Comparison of ENCODE assay signal across 11 mouse cellular contexts in the genomic region with DNA sequence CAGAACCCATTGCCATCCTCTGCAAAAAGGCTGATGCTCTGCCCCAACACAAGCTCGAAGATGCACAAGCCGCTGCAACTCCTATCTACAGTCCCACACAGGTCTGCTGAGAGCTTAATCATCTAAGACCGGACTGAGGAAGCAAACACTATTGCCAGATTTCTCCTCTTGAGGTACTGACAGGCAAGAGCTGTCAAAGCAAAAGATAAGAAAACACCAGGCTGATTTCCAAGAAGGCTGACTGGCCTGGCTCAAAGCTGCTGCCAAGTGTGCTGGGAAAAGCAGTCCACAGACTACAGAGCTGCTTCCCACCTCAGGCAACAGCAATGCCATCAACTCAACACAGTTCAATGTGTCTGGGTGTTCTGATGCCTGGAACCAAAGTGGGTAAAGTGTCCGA. TPM values are rescaled to one million over a fixed set of nuclear protein-coding genes. Genes with fewer than 3 reads are reported as not detected.
DNase-seq lines count a peak whose midpoint lies in the region; ATAC-seq lines count a peak whose summit lies in the region.
"Had no signal": no experiment of that assay in that cellular context is flagged by ENCODE, and none has a peak within 500 bp of the region (broad histone marks: within the 10 kb centered on the region; RNA-seq: fewer than 3 reads in every experiment).

No protein-coding gene starts in this region.

- H3K9me3 ChIP-seq in forebrain, embryonic 14.5 days (replicated peaks; ENCODE audit: control insufficient read depth, low read length), result no peaks in the 10 kb centered on the region
- peaks cover 4% of the 10 kb centered on the region; the same call in 1 of the 2 replicates for H3K9me3 ChIP-seq in forebrain, embryonic 10.5 days
- H3K9me3 ChIP-seq in heart, embryonic 14.5 days (ENCODE audit: control insufficient read depth, low read length), result no peaks in the 10 kb centered on the region
- no peaks in the 10 kb centered on the region for H3K9me3 ChIP-seq in liver, embryonic 16.5 days (replicated peaks; ENCODE audit: control insufficient read depth, low read length)

- H3K9ac ChIP-seq in forebrain, embryonic 14.5 days (ENCODE audit: low read length), result no peak overlapping the region
- no peak overlapping the region for H3K9ac ChIP-seq in heart, embryonic 14.5 days (ENCODE audit: low read length)
- H3K9ac ChIP-seq in liver, embryonic 16.5 days (ENCODE audit: low read depth, low read length), result no peak overlapping the region

- no peak for ATAC-seq in forebrain, embryonic 14.5 days
- peak; percentile 88 for ATAC-seq in heart, embryonic 14.5 days (ENCODE audit: insufficient number of reproducible peaks, insufficient read depth, low FRiP score, low read depth)
- peak; percentile 35; the same call in 1 of the 2 replicates for ATAC-seq in liver, embryonic 16.5 days (ENCODE audit: low read depth)
- no peak for ATAC-seq in inflammation-experienced regulatory T-cells, adult 6 months

- H3K4me2 ChIP-seq in forebrain, embryonic 14.5 days (ENCODE audit: low read length), result no peak overlapping the region
- H3K4me2 ChIP-seq in heart, embryonic 14.5 days (ENCODE audit: low read length), result peak overlapping the region; percentile 35; the same call in 1 of the 2 replicates
- no peak overlapping the region for H3K4me2 ChIP-seq in liver, embryonic 16.5 days (ENCODE audit: low read depth, low read length)
- H3K4me2 ChIP-seq: midbrain, embryonic 11.5 days had no signal

- no peaks in the 10 kb centered on the region for H3K36me3 ChIP-seq in forebrain, embryonic 14.5 days (ENCODE audit: control insufficient read depth, insufficient read depth, low read length)
- no peaks in the 10 kb centered on the region for H3K36me3 ChIP-seq in forebrain, embryonic 10.5 days (replicated peaks)
- no peaks in the 10 kb centered on the region for H3K36me3 ChIP-seq in heart, embryonic 14.5 days (ENCODE audit: control insufficient read depth, insufficient read depth, low read length)
- no peaks in the 10 kb centered on the region for H3K36me3 ChIP-seq in liver, embryonic 16.5 days (ENCODE audit: control insufficient read depth, insufficient read depth)

- H3K27me3 ChIP-seq in forebrain, embryonic 14.5 days (replicated peaks; ENCODE audit: control insufficient read depth, insufficient read depth, low read length), result no peaks in the 10 kb centered on the region
- no peaks in the 10 kb centered on the region for H3K27me3 ChIP-seq in forebrain, embryonic 10.5 days (ENCODE audit: poor library complexity, severe bottlenecking)
- no peaks in the 10 kb centered on the region for H3K27me3 ChIP-seq in heart, embryonic 14.5 days (ENCODE audit: control insufficient read depth, insufficient read depth, low read length)
- no peaks in the 10 kb centered on the region for H3K27me3 ChIP-seq in liver, embryonic 16.5 days (ENCODE audit: control insufficient read depth, insufficient read depth, low read depth, low read length)

- H3K4me1 ChIP-seq in forebrain, embryonic 14.5 days (ENCODE audit: control insufficient read depth, insufficient read depth, low read length), result no peaks in the 10 kb centered on the region
- H3K4me1 ChIP-seq in forebrain, embryonic 10.5 days, result peaks cover 6% of the 10 kb centered on the region; the same call in 1 of the 2 replicates
- H3K4me1 ChIP-seq in heart, embryonic 14.5 days (ENCODE audit: control insufficient read depth in 2 of 2, insufficient read depth in 2 of 2, low read length in 2 of 2), result peaks cover 17 to 36% of the 10 kb centered on the region in 2 experiments
- H3K4me1 ChIP-seq in liver, embryonic 16.5 days (ENCODE audit: control insufficient read depth, low read depth, low read length), result peaks cover 3% of the 10 kb centered on the region

- H3K27ac ChIP-seq in forebrain, embryonic 14.5 days (ENCODE audit: low read depth, low read length), result no peak overlapping the region
- no peak overlapping the region for H3K27ac ChIP-seq in forebrain, embryonic 10.5 days
- H3K27ac ChIP-seq in heart, embryonic 14.5 days (replicated peaks in 1 of 2; ENCODE audit: control insufficient read depth in 1 of 2, insufficient read depth in 1 of 2, low read depth in 2 of 2, low read length in 2 of 2), result peak overlapping the region; percentile 46 to 80
- no peak overlapping the region for H3K27ac ChIP-seq in liver, embryonic 16.5 days (ENCODE audit: low read length)
- H3K27ac ChIP-seq: kidney, postnatal 0 days had no signal

- DNase-seq in forebrain, embryonic 14.5 days (ENCODE audit: low spot score), result peak; percentile 23
- DNase-seq in forebrain, embryonic 10.5 days (ENCODE audit: extremely low spot score, low spot score), result no peak
- DNase-seq in adipocyte (ENCODE audit: low spot score), result peak; percentile 72
- DNase-seq in layer of hippocampus, adult 8-10 months (ENCODE audit: low spot score in 2 of 2), result no peak
- DNase-seq in urinary bladder, adult 2 months (ENCODE audit: low spot score), result no peak

- H3K4me3 ChIP-seq in forebrain, embryonic 14.5 days (ENCODE audit: low read depth, low read length), result no peak overlapping the region
- H3K4me3 ChIP-seq in forebrain, embryonic 10.5 days, result no peak overlapping the region
- no peak overlapping the region for H3K4me3 ChIP-seq in heart, embryonic 14.5 days (ENCODE audit: control insufficient read depth in 1 of 2, insufficient read depth in 1 of 2, low read depth in 1 of 2, low read length in 2 of 2)
- no peak overlapping the region for H3K4me3 ChIP-seq in liver, embryonic 16.5 days (ENCODE audit: low read depth, low read length)
- H3K4me3 ChIP-seq: erythroblast, embryonic 14.5 days had no signal

- WGBS in forebrain, embryonic 14.5 days, result 86% methylated on average over 4 of the region's 4 CpGs
- WGBS in forebrain, embryonic 10.5 days, result 87% methylated on average over 4 of the region's 4 CpGs
- 4% methylated on average over 4 of the region's 4 CpGs for WGBS in heart, embryonic 14.5 days
- 23% methylated on average over 4 of the region's 4 CpGs for WGBS in liver, embryonic 16.5 days (ENCODE audit: insufficient replicate concordance)

RNA-seq across cellular contexts. Expression of gene Sgms1, which starts 17.1 kb away (rescaled TPM):
- polyA plus RNA-seq in forebrain, embryonic 14.5 days (2014; fragmentation: Nextera tagmentation; extraction: Ambion mirVana), result 5.9 and 10.1 TPM in 2 replicates
- 14.1 and 15.1 TPM in 2 replicates for polyA plus RNA-seq in forebrain, embryonic 10.5 days (2016; fragmentation: Nextera tagmentation; extraction: Ambion mirVana)
- polyA plus RNA-seq in heart, embryonic 14.5 days (2014; fragmentation: Nextera tagmentation; extraction: Ambion mirVana), result 41.3 and 43.9 TPM in 2 replicates
- polyA plus RNA-seq in liver, embryonic 16.5 days (2015; fragmentation: Nextera tagmentation; extraction: Ambion mirVana), result 28.8 and 30.7 TPM in 2 replicates
- total RNA-seq in layer of hippocampus, adult 8-10 months (2022), result 10 to 100 TPM; 46.6 to 58.3 (median 50.3) TPM
- 22.2 and 26.6 TPM in 2 replicates for polyA plus RNA-seq in urinary bladder, adult 2 months (2012; rRNA removed)
- 10 to 100 TPM; 47.8 to 56.5 (median 51.5) TPM for polyA plus RNA-seq in inflammation-experienced regulatory T-cells, adult 6 months (2017; shearing (Covaris generic))

Comparison
In these comparisons a context has a peak if more than half of its experiments do, and no peak if none do; other contexts are left out.
1. DNase-seq: peak in forebrain, embryonic 14.5 days (single experiment) and adipocyte (single experiment); none in forebrain, embryonic 10.5 days (single experiment), layer of hippocampus, adult 8-10 months (0 of 2) and urinary bladder, adult 2 months (single experiment).
2. ATAC-seq: peak in heart, embryonic 14.5 days (single experiment) and liver, embryonic 16.5 days (single experiment); none in forebrain, embryonic 14.5 days (single experiment) and inflammation-experienced regulatory T-cells, adult 6 months (single experiment).
3. H3K27ac ChIP-seq: peak in heart, embryonic 14.5 days (2 of 2); none in forebrain, embryonic 14.5 days (single experiment), forebrain, embryonic 10.5 days (single experiment) and liver, embryonic 16.5 days (single experiment).